Mouse (Mus musculus) embryonic facial prominence, embryonic 15.5 days (tissue): ENCODE data around the gene Shisa4. TPM values are rescaled to one million over a fixed set of nuclear protein-coding genes. Genes with fewer than 3 reads are reported as not detected.

ENCODE experiments used
- ATAC-seq: fragments of 200-750 bp; cut with Nextera tagmentation; 2 replicates; pipeline ENCODE4 v1.8.0; 2017; ENCODE audit warnings: low read depth, moderate TSS enrichment; ENCODE audit not compliant: insufficient number of reproducible peaks, low FRiP score, low TSS enrichment
- H3K27ac ChIP-seq: fragments of 300-500 bp; sonication (generic); replicated peaks from 2 replicates; pipeline ENCODE4 v1.5.1; 2015; ENCODE audit warnings: mild to moderate bottlenecking, inconsistent platforms
- H3K27me3 ChIP-seq: fragments of 300-500 bp; sonication (generic); 2 replicates; pipeline ENCODE4 v1.6.1; 2015; ENCODE audit warnings: inconsistent platforms
- H3K36me3 ChIP-seq: fragments of 300-500 bp; sonication (generic); 2 replicates; pipeline ENCODE4 v1.6.1; 2015; ENCODE audit warnings: mild to moderate bottlenecking, inconsistent platforms
- H3K4me1 ChIP-seq: fragments of 300-500 bp; sonication (generic); 2 replicates; pipeline ENCODE4 v1.6.1; 2015; ENCODE audit warnings: inconsistent platforms
- H3K4me2 ChIP-seq: fragments of 300-500 bp; sonication (generic); replicated peaks from 2 replicates; pipeline ENCODE4 v1.6.1; 2015; ENCODE audit warnings: mild to moderate bottlenecking, inconsistent platforms
- H3K4me3 ChIP-seq: fragments of 300-500 bp; sonication (generic); replicated peaks from 2 replicates; pipeline ENCODE4 v1.5.1; 2015; ENCODE audit warnings: mild to moderate bottlenecking, inconsistent platforms
- H3K9ac ChIP-seq: fragments of 300-500 bp; sonication (generic); 2 replicates; pipeline ENCODE4 v1.6.1; 2015; ENCODE audit warnings: inconsistent platforms
- H3K9me3 ChIP-seq: fragments of 300-500 bp; sonication (generic); replicated peaks from 2 replicates; pipeline ENCODE4 v1.6.1; 2016; ENCODE audit warnings: inconsistent platforms
- WGBS: fragments of 180-500 bp; shearing (Covaris S2); methylation state at CpG from one replicate; pipeline ENCODE4 v1.1.7; 2015; 5-methylcytosine and 5-hydroxymethylcytosine counted together
- polyA plus RNA-seq: library from polyadenylated mRNA; unstranded; fragments of >200 nt; fragmentation: Nextera tagmentation; extraction: Ambion mirVana; gene quantifications from 2 replicates; pipeline ENCODE4 v1.2.1, GENCODE M21; 2015

The Shisa4 gene
- polyA plus RNA-seq, 1 experiment from 2014 or later, result 30.8 TPM

GRCm38 (mm10) chr1:135366380-135366779 lies 8.7 kb downstream of the Shisa4 start:
- ATAC-seq, result no peak
- Histone ChIP-seq H3K27me3 (no peaks in the 10 kb centered on the region), H3K4me2 (no peak overlapping the region)

GRCm38 (mm10) chr1:135363446-135363845 lies 11.6 kb downstream of the Shisa4 start:
- Histone ChIP-seq H3K9ac (no peak overlapping the region), H3K4me1 (0 out of 2 replicates have a peak, but pooled peaks cover 2% of the 10 kb centered on the region), H3K36me3 (no peaks in the 10 kb centered on the region), H3K27me3 (no peaks in the 10 kb centered on the region), H3K9me3 (no peaks in the 10 kb centered on the region), H3K4me3 (no peak overlapping the region), H3K4me2 (no peak overlapping the region), H3K27ac (no peak overlapping the region)
- 81% methylated on average over 8 of the region's 8 CpGs for WGBS
- no peak for ATAC-seq

More at GRCm38 (mm10) chr1:135366380-135366779, 8.7 kb downstream of the Shisa4 start:
- no peaks in the 10 kb centered on the region for H3K9me3 ChIP-seq
- no peaks in the 10 kb centered on the region for H3K36me3 ChIP-seq
- H3K27ac ChIP-seq, result no peak overlapping the region
- peaks cover 12% of the 10 kb centered on the region; the same call in 1 of the 2 replicates for H3K4me1 ChIP-seq
- H3K9ac ChIP-seq, result no peak overlapping the region
- H3K4me3 ChIP-seq, result no peak overlapping the region

- H3K27me3 ChIP-seq, result no peaks in the 10 kb centered on the region
- ATAC-seq, result no peak
- no peak overlapping the region for H3K27ac ChIP-seq
- H3K9ac ChIP-seq, result no peak overlapping the region
- H3K9me3 ChIP-seq, result no peaks in the 10 kb centered on the region
- no peaks in the 10 kb centered on the region for H3K4me1 ChIP-seq
- H3K4me2 ChIP-seq, result no peak overlapping the region
- H3K4me3 ChIP-seq, result no peak overlapping the region
- H3K36me3 ChIP-seq, result no peaks in the 10 kb centered on the region
Observed at GRCm38 (mm10) chr1:135362115-135362514, 12.9 kb downstream of the Shisa4 start.

- Histone ChIP-seq H3K4me1 (no peaks in the 10 kb centered on the region), H3K4me3 (no peak overlapping the region), H3K4me2 (no peak overlapping the region), H3K9ac (no peak overlapping the region), H3K9me3 (no peaks in the 10 kb centered on the region), H3K27me3 (no peaks in the 10 kb centered on the region), H3K27ac (no peak overlapping the region), H3K36me3 (no peaks in the 10 kb centered on the region)
- ATAC-seq, result no peak
- WGBS, result 76% methylated on average over 4 of the region's 4 CpGs
Observed at GRCm38 (mm10) chr1:135361491-135361890, 13.5 kb downstream of the Shisa4 start.

- WGBS, result 22% methylated on average over 2 of the region's 2 CpGs
- H3K9me3 ChIP-seq, result no peaks in the 10 kb centered on the region
- no peaks in the 10 kb centered on the region for H3K27me3 ChIP-seq
- no peak overlapping the region for H3K4me3 ChIP-seq
- H3K36me3 ChIP-seq, result no peaks in the 10 kb centered on the region
- H3K4me2 ChIP-seq, result no peak overlapping the region
- no peak overlapping the region for H3K27ac ChIP-seq
- no peaks in the 10 kb centered on the region for H3K4me1 ChIP-seq
- H3K9ac ChIP-seq, result no peak overlapping the region
- ATAC-seq, result no peak
Observed at GRCm38 (mm10) chr1:135359071-135359470, 16.0 kb downstream of the Shisa4 start.

GRCm38 (mm10) chr1:135351953-135352352 lies 23.1 kb downstream of the Shisa4 start:
- WGBS, result 58% methylated on average over 3 of the region's 3 CpGs
- H3K27ac ChIP-seq, result no peak overlapping the region
- no peak overlapping the region for H3K4me3 ChIP-seq
- H3K36me3 ChIP-seq, result no peaks in the 10 kb centered on the region
- no peaks in the 10 kb centered on the region for H3K27me3 ChIP-seq
- H3K9ac ChIP-seq, result no peak overlapping the region
- no peaks in the 10 kb centered on the region for H3K9me3 ChIP-seq
- H3K4me1 ChIP-seq, result 0 out of 2 replicates have a peak, but pooled peaks cover 7% of the 10 kb centered on the region
- no peak for ATAC-seq
- H3K4me2 ChIP-seq, result no peak overlapping the region

- no peak overlapping the region for H3K4me3 ChIP-seq
- ATAC-seq, result no peak; the same call in 1 of the 2 replicates
- H3K4me2 ChIP-seq, result no peak overlapping the region
- no peaks in the 10 kb centered on the region for H3K27me3 ChIP-seq
- H3K9ac ChIP-seq, result no peak overlapping the region
- H3K4me1 ChIP-seq, result 0 out of 2 replicates have a peak, but pooled peaks cover 7% of the 10 kb centered on the region
- peak overlapping the region; percentile 19; the same call in 1 of the 2 replicates for H3K27ac ChIP-seq
- H3K9me3 ChIP-seq, result no peaks in the 10 kb centered on the region
- WGBS, result 42% methylated on average over 4 of the region's 4 CpGs
- no peaks in the 10 kb centered on the region for H3K36me3 ChIP-seq
Observed at GRCm38 (mm10) chr1:135347498-135348169, 27.4 kb downstream of the Shisa4 start.

GRCm38 (mm10) chr1:135346891-135347290 lies 28.1 kb downstream of the Shisa4 start:
- Histone ChIP-seq H3K27ac (no peak overlapping the region), H3K4me1 (0 out of 2 replicates have a peak, but pooled peaks cover 7% of the 10 kb centered on the region), H3K27me3 (no peaks in the 10 kb centered on the region)

GRCm38 (mm10) chr1:135344026-135344425 lies 31.0 kb downstream of the Shisa4 start:
- no peak for ATAC-seq
- H3K9ac ChIP-seq, result no peak overlapping the region
- H3K4me3 ChIP-seq, result no peak overlapping the region
- no peaks in the 10 kb centered on the region for H3K9me3 ChIP-seq
- H3K27ac ChIP-seq, result no peak overlapping the region
- H3K4me1 ChIP-seq, result 0 out of 2 replicates have a peak, but pooled peaks cover 7% of the 10 kb centered on the region
- H3K36me3 ChIP-seq, result no peaks in the 10 kb centered on the region
- WGBS, result 53% methylated on average over 4 of the region's 4 CpGs
- H3K27me3 ChIP-seq, result no peaks in the 10 kb centered on the region
- H3K4me2 ChIP-seq, result no peak overlapping the region

More at GRCm38 (mm10) chr1:135346891-135347290, 28.1 kb downstream of the Shisa4 start:
- Histone ChIP-seq H3K9ac (no peak overlapping the region), H3K9me3 (no peaks in the 10 kb centered on the region), H3K36me3 (no peaks in the 10 kb centered on the region), H3K4me2 (no peak overlapping the region), H3K4me3 (no peak overlapping the region)
- 60% methylated on average over 3 of the region's 3 CpGs for WGBS
- no peak for ATAC-seq

- Histone ChIP-seq H3K27me3 (no peaks in the 10 kb centered on the region), H3K27ac (no peak overlapping the region), H3K36me3 (no peaks in the 10 kb centered on the region), H3K9me3 (no peaks in the 10 kb centered on the region), H3K9ac (no peak overlapping the region), H3K4me1 (no peaks in the 10 kb centered on the region), H3K4me3 (no peak overlapping the region), H3K4me2 (no peak overlapping the region)
- WGBS, result 69% methylated on average over 8 of the region's 8 CpGs
- ATAC-seq, result no peak
Observed at GRCm38 (mm10) chr1:135341947-135342346, 33.1 kb downstream of the Shisa4 start.

- Histone ChIP-seq H3K4me1 (no peaks in the 10 kb centered on the region), H3K4me3 (no peak overlapping the region), H3K4me2 (no peak overlapping the region), H3K9ac (no peak overlapping the region), H3K36me3 (no peaks in the 10 kb centered on the region), H3K27me3 (no peaks in the 10 kb centered on the region), H3K27ac (no peak overlapping the region), H3K9me3 (no peaks in the 10 kb centered on the region)
- 58% methylated on average over 6 of the region's 6 CpGs for WGBS
- ATAC-seq, result no peak
Observed at GRCm38 (mm10) chr1:135330578-135330977, 44.5 kb downstream of the Shisa4 start.

GRCm38 (mm10) chr1:135328368-135328767 lies 46.7 kb downstream of the Shisa4 start:
- H3K4me2 ChIP-seq, result no peak overlapping the region
- WGBS, result 49% methylated on average over 5 of the region's 5 CpGs
- H3K9ac ChIP-seq, result no peak overlapping the region
- H3K27me3 ChIP-seq, result 0 out of 2 replicates have a peak, but pooled peaks cover 4% of the 10 kb centered on the region
- H3K27ac ChIP-seq, result no peak overlapping the region
- H3K4me3 ChIP-seq, result no peak overlapping the region
- no peak for ATAC-seq
- no peaks in the 10 kb centered on the region for H3K36me3 ChIP-seq
- no peaks in the 10 kb centered on the region for H3K9me3 ChIP-seq
- peaks cover 15% of the 10 kb centered on the region for H3K4me1 ChIP-seq
